Mouse (Mus musculus): ENCODE data around the gene Lrrd1. TPM values are rescaled to one million over a fixed set of nuclear protein-coding genes. Genes with fewer than 3 reads are reported as not detected.
"Not testable (repeated sequence)": the region's sequence is repeated elsewhere in the genome, so short reads cannot be mapped to it uniquely, and the experiment has no call there.

Gene Lrrd1
- polyA plus RNA-seq (2016; fragmentation: Nextera tagmentation; extraction: Ambion mirVana), result 0.07 TPM in 1 of 2 replicates, not detected in the other

- WGBS, result 7% methylated on average over 24 of the region's 24 CpGs
- H3K4me1 ChIP-seq, result peaks cover 5% of the 10 kb centered on the region
- H3K9me3 ChIP-seq, result no peaks in the 10 kb centered on the region
- 0 out of 2 replicates have a peak within 1 kb of the TSS, but pooled peaks have one; percentile 48 for H3K27ac ChIP-seq (replicated peaks)
- peak; percentile 34 for DNase-seq (ENCODE audit: low spot score)
- H3K27me3 ChIP-seq (replicated peaks; ENCODE audit: low read depth, poor library complexity, severe bottlenecking), result no peaks in the 10 kb centered on the region
- H3K4me3 ChIP-seq, result peak within 1 kb of the TSS; percentile 59
- peaks cover 24% of the 10 kb centered on the region for H3K36me3 ChIP-seq (replicated peaks)
Observed at GRCm38 (mm10) chr5:3845026-3845425, at the start of gene Lrrd1. Lrrd1 (plus strand) TSS chr5:3845173.

GRCm38 (mm10) chr5:3797101-3797500, 47.9 kb upstream of the Lrrd1 start:
- not testable (repeated sequence) for H3K27ac ChIP-seq (replicated peaks); H3K9me3 ChIP-seq; H3K27me3 ChIP-seq (replicated peaks; ENCODE audit: low read depth, poor library complexity, severe bottlenecking); H3K4me3 ChIP-seq; H3K36me3 ChIP-seq (replicated peaks); DNase-seq (ENCODE audit: low spot score)
- WGBS, result 98% methylated on average over 2 of the region's 2 CpGs
- peaks cover 16% of the 10 kb centered on the region; the same call in 1 of the 2 replicates for H3K4me1 ChIP-seq

- not testable (repeated sequence) for H3K36me3 ChIP-seq (replicated peaks); H3K9me3 ChIP-seq; DNase-seq (ENCODE audit: low spot score); H3K27me3 ChIP-seq (replicated peaks; ENCODE audit: low read depth, poor library complexity, severe bottlenecking); H3K4me3 ChIP-seq; H3K27ac ChIP-seq (replicated peaks)
- H3K4me1 ChIP-seq, result peaks cover 17% of the 10 kb centered on the region; the same call in 1 of the 2 replicates
Observed at GRCm38 (mm10) chr5:3798656-3799055, 46.3 kb upstream of the Lrrd1 start.

- H3K4me1 ChIP-seq, result peaks cover 27% of the 10 kb centered on the region
- WGBS, result 89% methylated on average over 1 of the region's 1 CpGs
- no peak overlapping the region for H3K4me3 ChIP-seq
Observed at GRCm38 (mm10) chr5:3800041-3800440, 44.9 kb upstream of the Lrrd1 start.

GRCm38 (mm10) chr5:3800881-3801280, 44.1 kb upstream of the Lrrd1 start:
- peaks cover 27% of the 10 kb centered on the region for H3K4me1 ChIP-seq
- H3K27me3 ChIP-seq (replicated peaks; ENCODE audit: low read depth, poor library complexity, severe bottlenecking), result no peaks in the 10 kb centered on the region
- no peaks in the 10 kb centered on the region for H3K36me3 ChIP-seq (replicated peaks)
- H3K27ac ChIP-seq (replicated peaks), result no peak overlapping the region
- DNase-seq (ENCODE audit: low spot score), result no peak
- no peak overlapping the region for H3K4me3 ChIP-seq
- WGBS, result 84% methylated on average over 4 of the region's 4 CpGs
- H3K9me3 ChIP-seq, result no peaks in the 10 kb centered on the region

More at GRCm38 (mm10) chr5:3800041-3800440, 44.9 kb upstream of the Lrrd1 start:
- Histone ChIP-seq H3K9me3 (no peaks in the 10 kb centered on the region), H3K27me3 (replicated peaks; ENCODE audit: low read depth, poor library complexity, severe bottlenecking) (no peaks in the 10 kb centered on the region), H3K36me3 (replicated peaks) (no peaks in the 10 kb centered on the region), H3K27ac (replicated peaks) (no peak overlapping the region)
- DNase-seq (ENCODE audit: low spot score), result no peak

GRCm38 (mm10) chr5:3801672-3802432, 43.1 kb upstream of the Lrrd1 start:
- no peak for DNase-seq (ENCODE audit: low spot score)
- 9% methylated on average over 18 of the region's 18 CpGs for WGBS
- Histone ChIP-seq H3K27ac (replicated peaks) (peak overlapping the region; percentile 91), H3K27me3 (replicated peaks; ENCODE audit: low read depth, poor library complexity, severe bottlenecking) (no peaks in the 10 kb centered on the region), H3K36me3 (replicated peaks) (no peaks in the 10 kb centered on the region), H3K9me3 (no peaks in the 10 kb centered on the region), H3K4me3 (peak overlapping the region; percentile 87), H3K4me1 (peaks cover 27% of the 10 kb centered on the region)

- Histone ChIP-seq H3K4me3 (peak within 1 kb of the TSS; percentile 87), H3K27ac (replicated peaks) (peak within 1 kb of the TSS; percentile 91), H3K36me3 (replicated peaks) (no peaks in the 10 kb centered on the region), H3K9me3 (no peaks in the 10 kb centered on the region), H3K4me1 (peaks cover 27% of the 10 kb centered on the region), H3K27me3 (replicated peaks; ENCODE audit: low read depth, poor library complexity, severe bottlenecking) (no peaks in the 10 kb centered on the region)
- peak; percentile 91 for DNase-seq (ENCODE audit: low spot score)
- under 1% methylated on average over 109 of the region's 109 CpGs for WGBS
Observed at GRCm38 (mm10) chr5:3802433-3803291, 42.3 kb upstream of the Lrrd1 start, which contains the start of the genes Ankib1 and Krit1. Ankib1 (minus strand) TSS chr5:3802925. Krit1 (plus strand) TSS chr5:3803184.

GRCm38 (mm10) chr5:3803292-3804165, 41.4 kb upstream of the Lrrd1 start:
- no peak for DNase-seq (ENCODE audit: low spot score)
- Histone ChIP-seq H3K27ac (replicated peaks) (peak overlapping the region; percentile 91), H3K36me3 (replicated peaks) (peaks cover 3% of the 10 kb centered on the region; the same call in 1 of the 2 replicates), H3K27me3 (replicated peaks; ENCODE audit: low read depth, poor library complexity, severe bottlenecking) (no peaks in the 10 kb centered on the region), H3K4me1 (peaks cover 27% of the 10 kb centered on the region), H3K9me3 (no peaks in the 10 kb centered on the region), H3K4me3 (peak overlapping the region; percentile 87)
- under 1% methylated on average over 36 of the region's 36 CpGs for WGBS

GRCm38 (mm10) chr5:3808472-3808871, 36.5 kb upstream of the Lrrd1 start:
- no peak for DNase-seq (ENCODE audit: low spot score)
- no peaks in the 10 kb centered on the region for H3K9me3 ChIP-seq
- H3K36me3 ChIP-seq (replicated peaks), result peaks cover 41% of the 10 kb centered on the region
- H3K27ac ChIP-seq (replicated peaks), result no peak overlapping the region
- no peak overlapping the region for H3K4me3 ChIP-seq
- H3K4me1 ChIP-seq, result peaks cover 10% of the 10 kb centered on the region
- WGBS, result 96% methylated on average over 1 of the region's 1 CpGs
- H3K27me3 ChIP-seq (replicated peaks; ENCODE audit: low read depth, poor library complexity, severe bottlenecking), result no peaks in the 10 kb centered on the region

- no peak overlapping the region for H3K4me3 ChIP-seq
- H3K36me3 ChIP-seq (replicated peaks), result peaks cover 71% of the 10 kb centered on the region
- no peaks in the 10 kb centered on the region for H3K4me1 ChIP-seq
- no peaks in the 10 kb centered on the region for H3K27me3 ChIP-seq (replicated peaks; ENCODE audit: low read depth, poor library complexity, severe bottlenecking)
- H3K9me3 ChIP-seq, result peaks cover 4% of the 10 kb centered on the region; the same call in 1 of the 2 replicates
- whole genome bisulfite sequencing, result 83% methylated on average over 1 of the region's 1 CpGs
- H3K27ac ChIP-seq (replicated peaks), result no peak overlapping the region
- no peak for DNase-seq (ENCODE audit: low spot score)
Observed at GRCm38 (mm10) chr5:3834107-3834506, 10.9 kb upstream of the Lrrd1 start.

GRCm38 (mm10) chr5:3870161-3870560, 25.2 kb downstream of the Lrrd1 start:
- H3K4me3 ChIP-seq, result no peak overlapping the region
- no peak overlapping the region for H3K27ac ChIP-seq (replicated peaks)
- H3K4me1 ChIP-seq, result no peaks in the 10 kb centered on the region
- no peaks in the 10 kb centered on the region for H3K9me3 ChIP-seq
- WGBS, result 76% methylated on average over 4 of the region's 4 CpGs
- no peaks in the 10 kb centered on the region for H3K36me3 ChIP-seq (replicated peaks)
- no peak for DNase-seq (ENCODE audit: low spot score)
- H3K27me3 ChIP-seq (replicated peaks; ENCODE audit: low read depth, poor library complexity, severe bottlenecking), result no peaks in the 10 kb centered on the region

- no peak overlapping the region for H3K27ac ChIP-seq (replicated peaks)
- H3K27me3 ChIP-seq (replicated peaks; ENCODE audit: low read depth, poor library complexity, severe bottlenecking), result no peaks in the 10 kb centered on the region
- no peak for DNase-seq (ENCODE audit: low spot score)
- no peaks in the 10 kb centered on the region for H3K9me3 ChIP-seq
- no peaks in the 10 kb centered on the region for H3K36me3 ChIP-seq (replicated peaks)
- no peak overlapping the region for H3K4me3 ChIP-seq
- no peaks in the 10 kb centered on the region for H3K4me1 ChIP-seq
- 46% methylated on average over 1 of the region's 1 CpGs for WGBS
Observed at GRCm38 (mm10) chr5:3872348-3872747, 27.4 kb downstream of the Lrrd1 start.

All from embryonic facial prominence, embryonic 10.5 days (tissue).